12 mouse cellular contexts compared by ENCODE assay signal in genomic region chr3:20986942-20987341, GRCm38 (mm10).
A peak's percentile ranks its signal among the peaks of the same experiment; 100 is the strongest.
DNase-seq lines count a peak whose midpoint lies in the region; ATAC-seq lines count a peak whose summit lies in the region.
"Had no signal": no experiment of that assay in that cellular context is flagged by ENCODE, and none has a peak within 500 bp of the region (broad histone marks: within the 10 kb centered on the region; RNA-seq: fewer than 3 reads in every experiment).

No protein-coding gene starts in this region.

- H3K27me3 ChIP-seq in hindbrain, embryonic 12.5 days = no peaks in the 10 kb centered on the region
- no peaks in the 10 kb centered on the region for H3K27me3 ChIP-seq in neural tube, embryonic 13.5 days
- no peaks in the 10 kb centered on the region for H3K27me3 ChIP-seq in heart, embryonic 12.5 days (replicated peaks)

- H3K9ac ChIP-seq in hindbrain, embryonic 12.5 days = no peak overlapping the region
- H3K9ac ChIP-seq in neural tube, embryonic 13.5 days = no peak overlapping the region
- H3K9ac ChIP-seq in heart, embryonic 12.5 days = no peak overlapping the region
- H3K9ac ChIP-seq: liver, postnatal 0 days had no signal

- H3K4me3 ChIP-seq in hindbrain, embryonic 12.5 days = no peak overlapping the region
- H3K4me3 ChIP-seq in neural tube, embryonic 13.5 days = no peak overlapping the region
- no peak overlapping the region for H3K4me3 ChIP-seq in heart, embryonic 12.5 days

- H3K9me3 ChIP-seq in hindbrain, embryonic 12.5 days (replicated peaks) = no peaks in the 10 kb centered on the region
- H3K9me3 ChIP-seq in neural tube, embryonic 13.5 days = no peaks in the 10 kb centered on the region
- H3K9me3 ChIP-seq in heart, embryonic 12.5 days (replicated peaks) = no peaks in the 10 kb centered on the region

- H3K4me2 ChIP-seq in hindbrain, embryonic 12.5 days (replicated peaks) = no peak overlapping the region
- H3K4me2 ChIP-seq in neural tube, embryonic 13.5 days = no peak overlapping the region
- no peak overlapping the region for H3K4me2 ChIP-seq in heart, embryonic 12.5 days
- H3K4me2 ChIP-seq: heart, embryonic 11.5 days had no signal

- peaks cover 13% of the 10 kb centered on the region for H3K4me1 ChIP-seq in hindbrain, embryonic 12.5 days
- peaks cover 34% of the 10 kb centered on the region for H3K4me1 ChIP-seq in neural tube, embryonic 13.5 days (replicated peaks)
- peaks cover 19% of the 10 kb centered on the region for H3K4me1 ChIP-seq in heart, embryonic 12.5 days (replicated peaks)

- ATAC-seq in hindbrain, embryonic 12.5 days (ENCODE audit: low FRiP score) = peak; percentile 73
- peak; percentile 68 for ATAC-seq in neural tube, embryonic 13.5 days (ENCODE audit: low read depth)
- no peak for ATAC-seq in heart, embryonic 12.5 days (ENCODE audit: insufficient number of reproducible peaks, low FRiP score)
- ATAC-seq: liver, postnatal 0 days had no signal

- DNase-seq in kidney, postnatal 14 days = peak; percentile 5
- no peak for DNase-seq in kidney, adult 8-10 months
- DNase-seq in embryo, embryonic 10.5 days (ENCODE audit: low spot score) = peak; percentile 18
- no peak for DNase-seq in frontal cortex, postnatal 10 days (ENCODE audit: low spot score in 2 of 2)
- DNase-seq in thymus, postnatal 14 days = no peak
- DNase-seq: kidney, adult 18-20 months; liver, postnatal 0 days; thymus, adult 18-20 months had no signal

- WGBS in hindbrain, embryonic 12.5 days = 0% methylated on average over 1 of the region's 1 CpGs
- WGBS in neural tube, embryonic 13.5 days = 3% methylated on average over 1 of the region's 1 CpGs
- WGBS in heart, embryonic 12.5 days = 8% methylated on average over 1 of the region's 1 CpGs

- no peaks in the 10 kb centered on the region for H3K36me3 ChIP-seq in hindbrain, embryonic 12.5 days
- no peaks in the 10 kb centered on the region for H3K36me3 ChIP-seq in neural tube, embryonic 13.5 days
- H3K36me3 ChIP-seq in heart, embryonic 12.5 days = no peaks in the 10 kb centered on the region

- H3K27ac ChIP-seq in hindbrain, embryonic 12.5 days = peak overlapping the region; percentile 44; the same call in 1 of the 2 replicates
- peak overlapping the region; percentile 69 for H3K27ac ChIP-seq in neural tube, embryonic 13.5 days (replicated peaks)
- no peak overlapping the region for H3K27ac ChIP-seq in heart, embryonic 12.5 days (ENCODE audit: poor library complexity, severe bottlenecking)

Comparison
In these comparisons a context has a peak if more than half of its experiments do, and no peak if none do; other contexts are left out.
1. DNase-seq: peak in kidney, postnatal 14 days (single experiment) and embryo, embryonic 10.5 days (single experiment); none in kidney, adult 8-10 months (0 of 2), frontal cortex, postnatal 10 days (0 of 2) and thymus, postnatal 14 days (single experiment).